ENCODE assay signal across 9 mouse cellular contexts in the genomic region with DNA sequence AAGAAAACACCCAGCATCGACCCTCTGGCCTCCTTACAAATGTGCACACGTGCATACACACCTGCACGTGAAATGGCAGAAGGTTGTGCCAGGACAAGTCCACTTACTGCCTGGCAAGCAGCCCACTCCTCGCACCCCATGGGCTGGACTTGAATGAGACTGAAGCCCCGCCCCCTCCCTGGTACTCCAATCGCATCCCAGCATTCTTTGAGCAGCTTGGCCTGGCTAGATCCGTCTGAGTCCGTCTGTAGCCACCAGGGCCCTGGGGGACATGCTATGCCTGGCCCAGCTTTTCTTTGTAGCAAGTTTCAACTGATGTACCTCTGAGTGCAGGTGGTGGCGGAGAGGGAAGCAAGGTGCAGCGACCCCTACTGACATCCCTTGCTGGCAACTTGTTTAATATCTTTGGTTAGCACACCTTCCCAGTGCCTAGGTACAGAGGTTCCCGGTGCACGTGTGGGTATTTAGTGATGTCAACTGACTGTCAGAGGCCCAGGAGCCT. TPM values are rescaled to one million over a fixed set of nuclear protein-coding genes. Genes with fewer than 3 reads are reported as not detected.
DNase-seq lines count a peak whose midpoint lies in the region; ATAC-seq and TF ChIP-seq lines count a peak whose summit lies in the region.
"Had no signal": no experiment of that assay in that cellular context is flagged by ENCODE, and none has a peak within 500 bp of the region (broad histone marks: within the 10 kb centered on the region; RNA-seq: fewer than 3 reads in every experiment).

No protein-coding gene starts in this region.

- H3K9me3 ChIP-seq in heart, embryonic 10.5 days, result no peaks in the 10 kb centered on the region
- H3K9me3 ChIP-seq in kidney, postnatal 0 days (replicated peaks; ENCODE audit: low read length), result no peaks in the 10 kb centered on the region

- peak; percentile 62 for ATAC-seq in kidney, postnatal 0 days (replicated peaks; ENCODE audit: low FRiP score, low read depth)

- DNase-seq in heart, adult 18-20 months, result peak; percentile 55 to 63
- DNase-seq in heart, postnatal 25 days (ENCODE audit: low spot score), result no peak
- peak; percentile 92 for DNase-seq in heart, embryonic 10.5 days (ENCODE audit: low spot score)
- peak; percentile 74 for DNase-seq in kidney, postnatal 0 days (ENCODE audit: low spot score)
- peak; percentile 92 for DNase-seq in lung, postnatal 36 days
- peak; percentile 34 to 67 for DNase-seq in spleen, postnatal 36 days (ENCODE audit: low spot score in 2 of 2)
- no peak for DNase-seq in gastrocnemius, adult 18-20 months (ENCODE audit: low spot score)

- peak overlapping the region; percentile 93 for H3K27ac ChIP-seq in bone marrow, adult 2 months (ENCODE audit: control insufficient read depth, insufficient read depth, low read depth, low read length, poor library complexity)
- H3K27ac ChIP-seq in heart, embryonic 10.5 days, result peak overlapping the region; percentile 89
- H3K27ac ChIP-seq in kidney, postnatal 0 days, result no peak overlapping the region

- peaks cover 37% of the 10 kb centered on the region for H3K36me3 ChIP-seq in heart, embryonic 10.5 days
- H3K36me3 ChIP-seq in kidney, postnatal 0 days (ENCODE audit: insufficient read depth, low read length), result peaks cover 19% of the 10 kb centered on the region

- H3K9ac ChIP-seq in kidney, postnatal 0 days (ENCODE audit: low read depth, low read length), result no peak overlapping the region

- peak; percentile 47 for TF ChIP-seq CTCF in bone marrow, adult 2 months (IDR thresholded peaks at IDR 0.05; ENCODE audit: control insufficient read depth, insufficient read depth, low read length)
- TF ChIP-seq CTCF in kidney, postnatal 0 days (IDR thresholded peaks at IDR 0.05; ENCODE audit: low read depth), result peak; percentile 61

- 15% methylated on average over 12 of the region's 12 CpGs for WGBS in bone marrow, adult 2 months
- WGBS in heart, embryonic 10.5 days, result 6% methylated on average over 12 of the region's 12 CpGs
- 8% methylated on average over 12 of the region's 12 CpGs for WGBS in kidney, postnatal 0 days

- peak; percentile 32; the same call in 1 of the 2 replicates for TF ChIP-seq POLR2A in bone marrow, adult 2 months (IDR thresholded peaks at IDR 0.05; ENCODE audit: borderline replicate concordance, control insufficient read depth, low read depth, low read length)

- no peaks in the 10 kb centered on the region for H3K27me3 ChIP-seq in heart, embryonic 10.5 days (ENCODE audit: insufficient read depth, poor library complexity, severe bottlenecking)
- H3K27me3 ChIP-seq in kidney, postnatal 0 days (ENCODE audit: insufficient read depth, low read length), result no peaks in the 10 kb centered on the region

- H3K4me3 ChIP-seq in bone marrow, adult 2 months (replicated peaks; ENCODE audit: control insufficient read depth, low read depth, low read length), result no peak overlapping the region
- H3K4me3 ChIP-seq in heart, embryonic 10.5 days, result peak overlapping the region; percentile 42
- no peak overlapping the region for H3K4me3 ChIP-seq in kidney, postnatal 0 days (replicated peaks; ENCODE audit: low read depth, low read length)

- intact Hi-C loops in heart, postnatal 25 days (cut with DNase I), result loop anchor here (2.0 kb wide), 1 partner anchor 27 kb away; no protein-coding TSS in a partner anchor

- peaks cover 2% of the 10 kb centered on the region for H3K4me1 ChIP-seq in bone marrow, adult 2 months (ENCODE audit: control insufficient read depth, insufficient read depth, low read length)
- peaks cover 71% of the 10 kb centered on the region for H3K4me1 ChIP-seq in heart, embryonic 10.5 days
- H3K4me1 ChIP-seq in kidney, postnatal 0 days (replicated peaks; ENCODE audit: insufficient read depth, low read length), result peaks cover 3% of the 10 kb centered on the region; the same call in 1 of the 2 replicates

- H3K4me2 ChIP-seq in kidney, postnatal 0 days (ENCODE audit: low read length), result 0 out of 2 replicates have a peak overlapping the region, but pooled peaks have one; percentile 16

RNA-seq across cellular contexts. Expression of a gene that starts 12.3 kb away (rescaled TPM):
- 10 to 100 TPM; 37.3 to 39.7 TPM for total RNA-seq in heart, adult 18-20 months (2021)
- total RNA-seq in heart, postnatal 25 days (2021), result 10 to 100 TPM; 30.2 to 30.9 TPM
- 37.3 and 53.2 TPM in 2 replicates for polyA plus RNA-seq in bone marrow, adult 2 months (2011; ENCODE audit: insufficient read depth, insufficient read length, low replicate concordance, missing spikeins)
- 20.7 and 25.1 TPM in 2 replicates for polyA plus RNA-seq in heart, embryonic 10.5 days (2016; fragmentation: Nextera tagmentation; extraction: Ambion mirVana)
- polyA plus RNA-seq in kidney, postnatal 0 days (2015; fragmentation: Nextera tagmentation; extraction: Ambion mirVana), result 12.8 and 14.4 TPM in 2 replicates
- 10 to 100 TPM; 19.5 to 33.9 TPM for total RNA-seq in gastrocnemius, adult 18-20 months (2021)

RNA-seq across cellular contexts. Expression of a gene that starts 16.1 kb away (rescaled TPM):
- total RNA-seq in heart, adult 18-20 months (2021), result under 1 TPM; 0.21 to 0.60 TPM
- total RNA-seq in heart, postnatal 25 days (2021), result under 1 TPM; 0.16 to 0.17 TPM
- polyA plus RNA-seq in bone marrow, adult 2 months (2011; ENCODE audit: insufficient read depth, insufficient read length, low replicate concordance, missing spikeins), result not detected in 2 replicates
- polyA plus RNA-seq in heart, embryonic 10.5 days (2016; fragmentation: Nextera tagmentation; extraction: Ambion mirVana), result 2.8 and 3.6 TPM in 2 replicates
- polyA plus RNA-seq in kidney, postnatal 0 days (2015; fragmentation: Nextera tagmentation; extraction: Ambion mirVana), result 11.2 and 13.3 TPM in 2 replicates
- total RNA-seq in gastrocnemius, adult 18-20 months (2021), result under 1 TPM; 0.78 to 0.84 TPM
- total RNA-seq: neutrophil, adult 5-6 weeks had no signal

RNA-seq across cellular contexts. Expression of a gene that starts 22.6 kb away (rescaled TPM):
- total RNA-seq in heart, adult 18-20 months (2021), result not detected
- not detected for total RNA-seq in heart, postnatal 25 days (2021)
- polyA plus RNA-seq in bone marrow, adult 2 months (2011; ENCODE audit: insufficient read depth, insufficient read length, low replicate concordance, missing spikeins), result not detected in 2 replicates
- polyA plus RNA-seq in heart, embryonic 10.5 days (2016; fragmentation: Nextera tagmentation; extraction: Ambion mirVana), result not detected in 2 replicates
- not detected in 2 replicates for polyA plus RNA-seq in kidney, postnatal 0 days (2015; fragmentation: Nextera tagmentation; extraction: Ambion mirVana)
- total RNA-seq in gastrocnemius, adult 18-20 months (2021), result not detected
- total RNA-seq: neutrophil, adult 5-6 weeks had no signal

RNA-seq across cellular contexts. Expression of a gene that starts 23.0 kb away (rescaled TPM):
- total RNA-seq in heart, adult 18-20 months (2021), result 10 to 100 TPM in 1 of 2 experiments, 1 to 10 TPM in 1; 8.1 to 10.1 TPM
- total RNA-seq in heart, postnatal 25 days (2021), result 10 to 100 TPM; 10.2 to 11.1 TPM
- 35.8 and 48.1 TPM in 2 replicates for polyA plus RNA-seq in bone marrow, adult 2 months (2011; ENCODE audit: insufficient read depth, insufficient read length, low replicate concordance, missing spikeins)
- polyA plus RNA-seq in heart, embryonic 10.5 days (2016; fragmentation: Nextera tagmentation; extraction: Ambion mirVana), result 57.0 and 76.5 TPM in 2 replicates
- polyA plus RNA-seq in kidney, postnatal 0 days (2015; fragmentation: Nextera tagmentation; extraction: Ambion mirVana), result 61.0 and 66.9 TPM in 2 replicates
- 10 to 100 TPM in 1 of 2 experiments, 1 to 10 TPM in 1; 7.8 to 10.6 TPM for total RNA-seq in gastrocnemius, adult 18-20 months (2021)

RNA-seq across cellular contexts. Expression of a gene that starts 28.2 kb away (rescaled TPM):
- total RNA-seq in heart, adult 18-20 months (2021), result 10 to 100 TPM; 37.7 to 39.5 TPM
- total RNA-seq in heart, postnatal 25 days (2021), result 10 to 100 TPM; 43.3 to 47.3 TPM
- 63.3 and 108 TPM in 2 replicates for polyA plus RNA-seq in bone marrow, adult 2 months (2011; ENCODE audit: insufficient read depth, insufficient read length, low replicate concordance, missing spikeins)
- polyA plus RNA-seq in heart, embryonic 10.5 days (2016; fragmentation: Nextera tagmentation; extraction: Ambion mirVana), result 30.3 and 31.3 TPM in 2 replicates
- polyA plus RNA-seq in kidney, postnatal 0 days (2015; fragmentation: Nextera tagmentation; extraction: Ambion mirVana), result 17.9 and 19.0 TPM in 2 replicates
- 10 to 100 TPM; 31.5 to 37.6 TPM for total RNA-seq in gastrocnemius, adult 18-20 months (2021)

Comparison
In these comparisons a context has a peak if more than half of its experiments do, and no peak if none do; other contexts are left out.
1. DNase-seq: peak in heart, adult 18-20 months (2 of 2), heart, embryonic 10.5 days (single experiment), kidney, postnatal 0 days (single experiment), lung, postnatal 36 days (single experiment) and spleen, postnatal 36 days (2 of 2); none in heart, postnatal 25 days (single experiment) and gastrocnemius, adult 18-20 months (single experiment).